Mouse (Mus musculus): ENCODE results near the gene Arid3a.

- TF ChIP-seq ZNF384 (IDR thresholded peaks at IDR 0.05; ENCODE audit: low read depth, low read length) (no peak), CHD2 (IDR thresholded peaks at IDR 0.05; ENCODE audit: low read depth, low read length) (no peak), HCFC1 (IDR thresholded peaks at IDR 0.05; ENCODE audit: borderline replicate concordance, insufficient read depth, low read length) (no peak), ZC3H11A (IDR thresholded peaks at IDR 0.05; ENCODE audit: borderline replicate concordance, low read depth, low read length) (no peak), MAFK (IDR thresholded peaks at IDR 0.05; ENCODE audit: insufficient read depth, low read depth, low read length) (no peak)
Observed at GRCm38 (mm10) chr10:79919251-79919849, 7.5 kb upstream of the Arid3a start.
